8 mouse cellular contexts compared by ENCODE assay signal in genomic region chr10:67055867-67056856, GRCm38 (mm10). TPM values are rescaled to one million over a fixed set of nuclear protein-coding genes. Genes with fewer than 3 reads are reported as not detected.
DNase-seq lines count a peak whose midpoint lies in the region; ATAC-seq and TF ChIP-seq lines count a peak whose summit lies in the region.

No protein-coding gene starts in this region.

- H3K27ac ChIP-seq in kidney, postnatal 0 days = peak overlapping the region; percentile 64
- peak overlapping the region; percentile 86 for H3K27ac ChIP-seq in heart, embryonic 16.5 days (ENCODE audit: low read length)
- H3K27ac ChIP-seq in liver, embryonic 16.5 days (ENCODE audit: low read length) = peak overlapping the region; percentile 29

- no peak overlapping the region for H3K4me3 ChIP-seq in kidney, postnatal 0 days (replicated peaks; ENCODE audit: low read depth, low read length)
- H3K4me3 ChIP-seq in heart, embryonic 16.5 days (ENCODE audit: low read length) = peak overlapping the region; percentile 36
- peak overlapping the region; percentile 18; the same call in 1 of the 2 replicates for H3K4me3 ChIP-seq in liver, embryonic 16.5 days (ENCODE audit: low read depth, low read length)

- peak overlapping the region; percentile 17; the same call in 1 of the 2 replicates for H3K4me2 ChIP-seq in kidney, postnatal 0 days (ENCODE audit: low read length)
- H3K4me2 ChIP-seq in heart, embryonic 16.5 days (ENCODE audit: low read depth, low read length) = peak overlapping the region; percentile 59
- H3K4me2 ChIP-seq in liver, embryonic 16.5 days (ENCODE audit: low read depth, low read length) = peak overlapping the region; percentile 36

- no peak for ATAC-seq in kidney, postnatal 0 days (replicated peaks; ENCODE audit: low FRiP score, low read depth)
- peak; percentile 62 for ATAC-seq in heart, embryonic 16.5 days (replicated peaks; ENCODE audit: extremely low read depth, insufficient read depth, low FRiP score)
- peak; percentile 54 for ATAC-seq in liver, embryonic 16.5 days (ENCODE audit: low read depth)

- no peaks in the 10 kb centered on the region for H3K36me3 ChIP-seq in kidney, postnatal 0 days (ENCODE audit: insufficient read depth, low read length)
- no peaks in the 10 kb centered on the region for H3K36me3 ChIP-seq in heart, embryonic 16.5 days (ENCODE audit: control insufficient read depth, insufficient read depth)
- no peaks in the 10 kb centered on the region for H3K36me3 ChIP-seq in liver, embryonic 16.5 days (ENCODE audit: control insufficient read depth, insufficient read depth)

- DNase-seq in kidney, postnatal 0 days (ENCODE audit: low spot score) = peak; percentile 77
- DNase-seq in kidney, postnatal 14 days = no peak
- peak; percentile 79 for DNase-seq in cerebellum, postnatal 25 days
- no peak for DNase-seq in spleen, adult 12 weeks (ENCODE audit: low spot score)
- DNase-seq in gastrocnemius, postnatal 4 days (ENCODE audit: low spot score in 2 of 2) = no peak
- DNase-seq in retina, postnatal 1 day = no peak

- no peaks in the 10 kb centered on the region for H3K9me3 ChIP-seq in kidney, postnatal 0 days (replicated peaks; ENCODE audit: low read length)
- no peaks in the 10 kb centered on the region for H3K9me3 ChIP-seq in heart, embryonic 16.5 days (replicated peaks; ENCODE audit: control insufficient read depth, low read length)
- no peaks in the 10 kb centered on the region for H3K9me3 ChIP-seq in liver, embryonic 16.5 days (replicated peaks; ENCODE audit: control insufficient read depth, low read length)

- 20% methylated on average over 17 of the region's 17 CpGs for WGBS in kidney, postnatal 0 days
- 20% methylated on average over 17 of the region's 17 CpGs for WGBS in heart, embryonic 16.5 days
- WGBS in liver, embryonic 16.5 days (ENCODE audit: insufficient replicate concordance) = 35% methylated on average over 17 of the region's 17 CpGs

- no peak for TF ChIP-seq CTCF in kidney, postnatal 0 days (IDR thresholded peaks at IDR 0.05; ENCODE audit: low read depth)

- H3K4me1 ChIP-seq in kidney, postnatal 0 days (replicated peaks; ENCODE audit: insufficient read depth, low read length) = peaks cover 14% of the 10 kb centered on the region
- H3K4me1 ChIP-seq in heart, embryonic 16.5 days (ENCODE audit: control insufficient read depth, insufficient read depth, low read length) = peaks cover 62% of the 10 kb centered on the region
- H3K4me1 ChIP-seq in liver, embryonic 16.5 days (ENCODE audit: control insufficient read depth, low read depth, low read length) = peaks cover 14% of the 10 kb centered on the region

- no peak overlapping the region for H3K9ac ChIP-seq in kidney, postnatal 0 days (ENCODE audit: low read depth, low read length)
- H3K9ac ChIP-seq in heart, embryonic 16.5 days (ENCODE audit: low read length) = peak overlapping the region; percentile 41
- no peak overlapping the region for H3K9ac ChIP-seq in liver, embryonic 16.5 days (ENCODE audit: low read depth, low read length)

- H3K27me3 ChIP-seq in kidney, postnatal 0 days (ENCODE audit: insufficient read depth, low read length) = no peaks in the 10 kb centered on the region
- H3K27me3 ChIP-seq in heart, embryonic 16.5 days (ENCODE audit: control insufficient read depth, insufficient read depth, low read length) = no peaks in the 10 kb centered on the region
- H3K27me3 ChIP-seq in liver, embryonic 16.5 days (ENCODE audit: control insufficient read depth, insufficient read depth, low read depth, low read length) = no peaks in the 10 kb centered on the region

RNA-seq across cellular contexts. Expression of gene Jmjd1c, which starts 39.8 kb away (rescaled TPM):
- polyA plus RNA-seq in kidney, postnatal 0 days (2015; fragmentation: Nextera tagmentation; extraction: Ambion mirVana) = 35.2 and 40.8 TPM in 2 replicates
- polyA plus RNA-seq in heart, embryonic 16.5 days (2015; fragmentation: Nextera tagmentation; extraction: Ambion mirVana) = 29.9 and 31.5 TPM in 2 replicates
- polyA plus RNA-seq in liver, embryonic 16.5 days (2015; fragmentation: Nextera tagmentation; extraction: Ambion mirVana) = 9.8 and 10.9 TPM in 2 replicates
- total RNA-seq in gastrocnemius, postnatal 4 days (2021) = 10 to 100 TPM; 61.0 to 70.4 TPM

RNA-seq across cellular contexts. Expression of gene Reep3, which starts 40.6 kb away (rescaled TPM):
- 44.7 and 50.9 TPM in 2 replicates for polyA plus RNA-seq in kidney, postnatal 0 days (2015; fragmentation: Nextera tagmentation; extraction: Ambion mirVana)
- 29.7 and 30.1 TPM in 2 replicates for polyA plus RNA-seq in heart, embryonic 16.5 days (2015; fragmentation: Nextera tagmentation; extraction: Ambion mirVana)
- polyA plus RNA-seq in liver, embryonic 16.5 days (2015; fragmentation: Nextera tagmentation; extraction: Ambion mirVana) = 9.0 and 10.0 TPM in 2 replicates
- 10 to 100 TPM; 33.6 to 34.4 TPM for total RNA-seq in gastrocnemius, postnatal 4 days (2021)

Comparison
In these comparisons a context has a peak if more than half of its experiments do, and no peak if none do; other contexts are left out.
1. DNase-seq: peak in kidney, postnatal 0 days (single experiment) and cerebellum, postnatal 25 days (2 of 2); none in kidney, postnatal 14 days (single experiment), spleen, adult 12 weeks (single experiment), gastrocnemius, postnatal 4 days (0 of 2) and retina, postnatal 1 day (single experiment).
2. H3K27ac ChIP-seq: peak in every context shown above with its lines; median percentile 86 in heart, embryonic 16.5 days; 64 in kidney, postnatal 0 days; 29 in liver, embryonic 16.5 days.
3. Peak in every context shown above with its lines, with median percentiles within 50 percentile points of each other: H3K4me2 ChIP-seq.